Mouse (Mus musculus) T-helper 1 cell (primary cell): ENCODE measurements at regions not wholly inside any gene's neighbourhood (a gene's known extent, or its start where the extent isn't known, plus 50 kb on each side); places are given as distances from the start of the nearest gene placed in this dataset.

Experiments used
- in situ Hi-C: fragments of 300-600 bp; cut with MboI, MseI; formaldehyde crosslinking; loops from one replicate; pipeline ENCODE4 v1.15.1; 2025; ENCODE audit warnings: high pct_unique_total_duplicates

DNA sequence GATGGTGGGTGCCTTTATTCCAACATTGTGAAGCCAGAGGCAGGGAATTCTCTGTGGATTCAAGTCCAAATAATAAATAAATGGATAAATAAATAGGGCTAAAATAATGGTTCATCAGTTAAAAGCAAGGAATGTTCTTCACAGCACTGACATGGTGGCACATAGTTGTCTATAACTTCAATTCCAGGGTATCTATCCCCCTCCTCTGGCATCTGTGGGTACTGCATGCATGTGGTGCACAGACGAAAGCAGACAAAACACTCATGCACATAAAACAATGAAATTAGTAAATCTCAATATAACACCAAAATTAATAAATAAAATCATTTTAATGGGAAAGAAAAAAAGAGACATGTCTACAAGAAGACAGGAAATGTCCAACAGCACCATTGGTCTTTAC, 54.3 kb upstream of the Ppt1 start:
- in situ Hi-C loops: loop anchor here (5.0 kb wide), 1 partner anchor 1539 kb away; no protein-coding TSS in a partner anchor
